ENCODE assay signal across 8 mouse cellular contexts in the genomic region with DNA sequence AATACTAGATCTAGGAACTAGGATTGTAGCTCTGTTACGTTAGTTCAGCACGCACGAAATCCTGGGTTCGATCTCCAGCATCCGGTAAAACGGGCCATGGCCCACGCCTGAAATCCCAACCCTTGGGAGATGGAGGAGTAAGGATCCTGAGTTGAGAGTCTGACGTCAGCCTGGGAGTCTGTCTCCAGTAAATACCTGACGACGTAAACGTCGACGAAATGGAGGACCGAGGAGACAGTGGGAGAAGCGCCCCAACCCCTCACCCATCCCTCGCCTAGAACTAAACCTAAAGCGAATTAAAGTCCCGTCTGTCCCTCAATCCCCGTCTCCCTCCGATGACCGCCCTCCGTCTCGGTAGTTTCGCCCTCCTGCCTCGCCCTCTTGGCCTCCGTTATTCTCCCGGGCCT.
DNase-seq lines count a peak whose midpoint lies in the region; ATAC-seq and TF ChIP-seq lines count a peak whose summit lies in the region.

No protein-coding gene starts in this region.

- DNase-seq in neural tube, embryonic 11.5 days (ENCODE audit: low spot score): no peak
- no peak for DNase-seq in neural tube, embryonic 10.5 days (ENCODE audit: extremely low spot score, low spot score)
- peak; percentile 84 for DNase-seq in forebrain, embryonic 14.5 days (ENCODE audit: low spot score)
- peak; percentile 38 to 57 for DNase-seq in left cerebral cortex, postnatal 10 days (ENCODE audit: extremely low spot score in 1 of 2, low spot score in 2 of 2)
- no peak for DNase-seq in midbrain, embryonic 11.5 days (ENCODE audit: low spot score, missing footprints)
- DNase-seq in adrenal gland, postnatal 25 days: no peak
- no peak for DNase-seq in thymus, postnatal 25 days

- peak overlapping the region; percentile 94 for H3K27ac ChIP-seq in neural tube, embryonic 11.5 days (ENCODE audit: low read depth, low read length)
- H3K27ac ChIP-seq in bone marrow macrophage, adult 2 months (ENCODE audit: insufficient read depth, low read depth, low read length): peak overlapping the region; percentile 86
- peak overlapping the region; percentile 98 for H3K27ac ChIP-seq in forebrain, embryonic 14.5 days (ENCODE audit: low read depth, low read length)
- H3K27ac ChIP-seq in midbrain, embryonic 11.5 days (ENCODE audit: low read depth, low read length): peak overlapping the region; percentile 95

- no peaks in the 10 kb centered on the region for H3K27me3 ChIP-seq in neural tube, embryonic 11.5 days (ENCODE audit: control insufficient read depth, insufficient read depth, low read length)
- H3K27me3 ChIP-seq in forebrain, embryonic 14.5 days (replicated peaks; ENCODE audit: control insufficient read depth, insufficient read depth, low read length): no peaks in the 10 kb centered on the region; the same call in 1 of the 2 replicates
- H3K27me3 ChIP-seq in midbrain, embryonic 11.5 days (ENCODE audit: control insufficient read depth, insufficient read depth, low read length): no peaks in the 10 kb centered on the region

- WGBS in neural tube, embryonic 11.5 days: 0% methylated on average over 27 of the region's 27 CpGs
- WGBS in forebrain, embryonic 14.5 days: under 1% methylated on average over 27 of the region's 27 CpGs
- WGBS in midbrain, embryonic 11.5 days: under 1% methylated on average over 27 of the region's 27 CpGs

- no peak for TF ChIP-seq POLR2A in bone marrow macrophage, adult 2 months (IDR thresholded peaks at IDR 0.05; ENCODE audit: borderline replicate concordance, low read depth, low read length)

- peak overlapping the region; percentile 87 for H3K9ac ChIP-seq in neural tube, embryonic 11.5 days (ENCODE audit: low read length)
- peak overlapping the region; percentile 86 for H3K9ac ChIP-seq in forebrain, embryonic 14.5 days (ENCODE audit: low read length)
- H3K9ac ChIP-seq in midbrain, embryonic 11.5 days (ENCODE audit: low read length): peak overlapping the region; percentile 93

- H3K4me2 ChIP-seq in neural tube, embryonic 11.5 days (ENCODE audit: low read depth): peak overlapping the region; percentile 62
- H3K4me2 ChIP-seq in forebrain, embryonic 14.5 days (ENCODE audit: low read length): peak overlapping the region; percentile 57
- H3K4me2 ChIP-seq in midbrain, embryonic 11.5 days: peak overlapping the region; percentile 46

- H3K4me3 ChIP-seq in neural tube, embryonic 11.5 days (ENCODE audit: low read depth, low read length): peak overlapping the region; percentile 60
- peak overlapping the region; percentile 97 for H3K4me3 ChIP-seq in bone marrow macrophage, adult 2 months (ENCODE audit: insufficient read depth, low read length)
- H3K4me3 ChIP-seq in forebrain, embryonic 14.5 days (ENCODE audit: low read depth, low read length): peak overlapping the region; percentile 78
- peak overlapping the region; percentile 63 for H3K4me3 ChIP-seq in midbrain, embryonic 11.5 days (ENCODE audit: low read depth, low read length)

- ATAC-seq in neural tube, embryonic 11.5 days (ENCODE audit: insufficient read depth, low FRiP score, low TSS enrichment): peak; percentile 54
- ATAC-seq in forebrain, embryonic 14.5 days: peak; percentile 73
- peak; percentile 68 for ATAC-seq in midbrain, embryonic 11.5 days (ENCODE audit: low FRiP score)

- no peaks in the 10 kb centered on the region for H3K36me3 ChIP-seq in neural tube, embryonic 11.5 days (ENCODE audit: control insufficient read depth, insufficient read depth, low read length)
- 0 out of 2 replicates have a peak, but pooled peaks cover 5% of the 10 kb centered on the region for H3K36me3 ChIP-seq in forebrain, embryonic 14.5 days (ENCODE audit: control insufficient read depth, insufficient read depth, low read length)
- H3K36me3 ChIP-seq in midbrain, embryonic 11.5 days (ENCODE audit: control insufficient read depth, insufficient read depth, low read length): no peaks in the 10 kb centered on the region

- no peaks in the 10 kb centered on the region for H3K9me3 ChIP-seq in neural tube, embryonic 11.5 days (ENCODE audit: control insufficient read depth, low read length)
- no peaks in the 10 kb centered on the region for H3K9me3 ChIP-seq in forebrain, embryonic 14.5 days (replicated peaks; ENCODE audit: control insufficient read depth, low read length)
- no peaks in the 10 kb centered on the region for H3K9me3 ChIP-seq in midbrain, embryonic 11.5 days (ENCODE audit: control insufficient read depth, low read length)

- H3K4me1 ChIP-seq in neural tube, embryonic 11.5 days (ENCODE audit: control insufficient read depth, insufficient read depth, low read length): peaks cover 11% of the 10 kb centered on the region; the same call in 1 of the 2 replicates
- peaks cover 7% of the 10 kb centered on the region for H3K4me1 ChIP-seq in bone marrow macrophage, adult 2 months (ENCODE audit: control insufficient read depth, insufficient read depth, low read length)
- H3K4me1 ChIP-seq in forebrain, embryonic 14.5 days (ENCODE audit: control insufficient read depth, insufficient read depth, low read length): peaks cover 18% of the 10 kb centered on the region; the same call in 1 of the 2 replicates
- H3K4me1 ChIP-seq in midbrain, embryonic 11.5 days (ENCODE audit: control insufficient read depth, insufficient read depth, low read length): peaks cover 16% of the 10 kb centered on the region

- no peak for TF ChIP-seq CTCF in bone marrow macrophage, adult 2 months (IDR thresholded peaks at IDR 0.05; ENCODE audit: low read depth, low read length)

- intact Hi-C loops in left cerebral cortex, postnatal 10 days (cut with DNase I): loop anchor here (2.0 kb wide), 1 partner anchor 217 kb away; no protein-coding TSS in a partner anchor

Comparison
In these comparisons a context has a peak if more than half of its experiments do, and no peak if none do; other contexts are left out.
1. DNase-seq: peak in forebrain, embryonic 14.5 days (single experiment) and left cerebral cortex, postnatal 10 days (2 of 2); none in neural tube, embryonic 11.5 days (single experiment), neural tube, embryonic 10.5 days (single experiment), midbrain, embryonic 11.5 days (single experiment), adrenal gland, postnatal 25 days (single experiment) and thymus, postnatal 25 days (single experiment).
2. Peak in every context shown above with its lines, with median percentiles within 50 percentile points of each other: ATAC-seq, H3K27ac ChIP-seq, H3K4me2 ChIP-seq, H3K4me3 ChIP-seq and H3K9ac ChIP-seq.